Mouse (Mus musculus) urinary bladder, postnatal 25 days (tissue): ENCODE data around the gene Cdk5r2.

ENCODE experiments used
- DNase-seq: peaks from one replicate; pipeline ENCODE4 v3.0.0; 2022; ENCODE audit warnings: low spot score

Gene Cdk5r2

DNA sequence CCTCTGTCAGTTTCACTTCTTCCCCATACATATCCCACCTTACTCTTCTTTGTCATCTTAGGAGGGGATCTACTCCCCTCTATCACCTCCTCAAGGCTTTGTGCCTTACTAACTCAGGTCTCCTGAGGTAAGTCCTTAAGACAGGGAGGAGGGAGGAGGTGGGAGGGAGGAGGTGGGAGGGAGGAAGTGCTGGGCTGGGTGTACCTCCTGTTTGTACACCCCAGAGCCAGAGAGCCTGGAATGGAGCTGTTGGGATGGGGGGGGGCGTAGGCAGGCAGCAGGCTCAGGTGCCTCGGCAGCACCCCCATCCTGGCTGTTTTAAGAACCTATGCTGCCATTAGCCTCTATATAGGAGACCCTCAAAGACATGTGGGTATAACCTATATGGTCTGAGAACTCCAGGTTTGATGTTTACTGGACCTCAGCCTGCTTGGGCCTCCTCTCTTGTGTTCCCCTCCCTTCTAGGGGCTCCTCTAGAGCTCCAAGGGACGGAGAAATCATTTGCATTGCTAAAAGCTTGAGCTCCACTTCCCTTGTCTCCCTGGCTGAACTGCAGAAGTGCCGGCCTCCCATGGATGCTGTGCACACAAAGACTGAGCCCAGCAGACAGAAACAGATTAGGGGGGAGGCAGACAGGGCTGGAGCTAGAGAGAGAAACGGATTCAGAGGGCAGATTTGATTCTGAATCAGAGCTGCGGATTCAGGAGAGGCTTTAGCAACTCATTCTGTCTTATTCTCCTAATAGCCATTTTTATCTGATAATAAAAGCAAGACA lies 3.5 kb upstream of the Cdk5r2 start:
- no peak for DNase-seq

GRCm38 (mm10) chr1:74855156-74855555 lies 422 bp downstream of the Cdk5r2 start:
- DNase-seq, result peak; percentile 5

- peak; percentile 4 for DNase-seq
Observed at GRCm38 (mm10) chr1:74855651-74856438, 1.1 kb downstream of the Cdk5r2 start.

GRCm38 (mm10) chr1:74856439-74856720 lies 1.6 kb downstream of the Cdk5r2 start:
- no peak for DNase-seq

GRCm38 (mm10) chr1:74856791-74857190 lies 2.1 kb downstream of the Cdk5r2 start:
- no peak for DNase-seq

DNA sequence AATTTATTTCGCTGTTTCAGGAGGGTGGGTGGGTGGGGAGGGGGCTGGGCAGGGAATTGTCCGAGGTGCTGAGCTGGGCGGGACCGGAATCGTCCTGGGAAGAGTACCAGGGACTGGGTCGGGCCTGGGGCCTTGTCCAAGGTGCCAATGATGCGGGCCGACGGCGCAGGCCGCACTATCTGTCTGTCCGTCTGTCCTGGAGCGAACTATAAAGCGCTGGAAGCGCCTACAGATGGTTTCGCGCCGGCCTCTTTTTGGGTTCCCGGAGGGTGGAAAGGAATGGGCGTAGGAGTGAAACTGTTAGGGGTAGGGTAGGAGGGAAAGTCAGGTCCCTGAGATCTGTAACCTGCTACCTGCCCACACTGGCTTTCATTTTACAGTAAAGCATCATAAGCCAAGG lies 2.5 kb downstream of the Cdk5r2 start:
- DNase-seq, result no peak

GRCm38 (mm10) chr1:74857677-74858076 lies 2.9 kb downstream of the Cdk5r2 start:
- no peak for DNase-seq

DNA sequence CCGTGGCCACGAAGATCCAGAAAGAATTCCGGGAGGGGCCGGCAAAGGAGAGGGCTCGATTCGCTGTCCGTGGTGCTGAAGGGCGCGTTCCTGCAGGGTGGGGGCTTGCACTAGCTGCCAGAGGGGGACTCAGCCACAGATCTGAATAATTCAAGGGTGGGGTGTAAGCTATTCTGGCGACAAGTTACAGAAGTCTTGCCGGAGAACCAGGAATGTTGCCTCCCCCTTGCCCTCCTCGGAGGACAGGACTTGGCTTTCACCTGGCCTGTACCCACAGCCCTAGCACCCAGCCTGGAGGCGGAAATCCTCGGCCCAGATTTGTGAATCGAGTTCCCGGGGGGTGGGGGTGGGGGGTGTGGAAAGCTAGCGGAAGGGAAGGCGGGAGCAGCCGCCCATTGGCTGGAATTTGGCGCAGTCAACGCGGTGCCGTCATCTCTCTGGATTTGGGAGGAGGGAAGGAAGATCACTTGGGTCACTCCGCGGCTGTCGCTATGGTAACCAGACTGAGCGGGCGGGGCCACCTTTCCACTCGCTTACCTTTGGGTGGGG lies 3.5 kb downstream of the Cdk5r2 start:
- DNase-seq, result peak; percentile 53

GRCm38 (mm10) chr1:74858805-74859204 lies 4.1 kb downstream of the Cdk5r2 start:
- DNase-seq, result no peak

GRCm38 (mm10) chr1:74859223-74859984 lies 4.7 kb downstream of the Cdk5r2 start:
- no peak for DNase-seq

GRCm38 (mm10) chr1:74861783-74862182 lies 7.0 kb downstream of the Cdk5r2 start:
- no peak for DNase-seq

- DNase-seq, result no peak
Observed at GRCm38 (mm10) chr1:74872218-74872617, 17.5 kb downstream of the Cdk5r2 start.

DNA sequence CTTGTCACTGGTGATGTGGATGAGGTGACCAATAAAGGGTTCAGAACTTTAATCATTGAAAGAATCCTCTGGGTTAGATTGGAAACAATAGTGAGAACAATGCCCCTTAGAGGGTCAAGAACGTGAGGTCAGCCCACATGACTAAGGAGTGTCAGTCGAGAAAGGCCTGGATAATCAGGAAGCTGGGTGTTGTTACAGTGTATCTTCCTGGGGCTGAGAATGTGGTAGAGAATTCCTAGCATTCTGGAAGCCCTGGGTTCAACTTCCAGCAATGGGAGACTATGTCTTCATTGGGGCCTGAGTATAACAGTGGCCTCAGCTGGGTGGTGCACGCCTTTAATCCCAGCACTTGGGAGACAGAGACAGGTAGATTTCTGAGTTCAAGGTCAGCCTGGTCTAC lies 22.5 kb downstream of the Cdk5r2 start:
- no peak for DNase-seq

- DNase-seq, result peak; percentile 75
Observed at GRCm38 (mm10) chr1:74880785-74881360, 26.1 kb downstream of the Cdk5r2 start.

- DNase-seq, result no peak
Observed at GRCm38 (mm10) chr1:74882055-74882734, 27.5 kb downstream of the Cdk5r2 start.

DNA sequence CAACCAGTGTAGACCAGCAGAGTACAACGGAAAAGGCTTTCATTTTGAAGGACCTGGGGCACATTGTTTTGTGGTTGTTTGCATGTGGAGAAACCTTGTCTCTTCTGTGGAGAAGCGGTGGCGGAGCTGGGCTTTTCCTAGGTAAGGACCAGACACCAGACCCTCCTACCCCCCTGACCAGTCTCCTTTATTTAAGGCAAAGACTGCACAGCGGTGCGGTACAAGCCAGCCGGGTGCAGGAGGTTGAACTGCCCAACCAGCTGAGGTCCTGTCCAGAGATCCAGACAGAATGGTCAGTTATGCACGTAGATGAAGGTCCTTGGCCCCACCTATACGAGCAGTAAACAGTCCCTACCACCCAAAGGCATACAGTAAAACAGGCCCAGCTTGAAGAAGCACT lies 28.1 kb downstream of the Cdk5r2 start:
- DNase-seq, result no peak

DNA sequence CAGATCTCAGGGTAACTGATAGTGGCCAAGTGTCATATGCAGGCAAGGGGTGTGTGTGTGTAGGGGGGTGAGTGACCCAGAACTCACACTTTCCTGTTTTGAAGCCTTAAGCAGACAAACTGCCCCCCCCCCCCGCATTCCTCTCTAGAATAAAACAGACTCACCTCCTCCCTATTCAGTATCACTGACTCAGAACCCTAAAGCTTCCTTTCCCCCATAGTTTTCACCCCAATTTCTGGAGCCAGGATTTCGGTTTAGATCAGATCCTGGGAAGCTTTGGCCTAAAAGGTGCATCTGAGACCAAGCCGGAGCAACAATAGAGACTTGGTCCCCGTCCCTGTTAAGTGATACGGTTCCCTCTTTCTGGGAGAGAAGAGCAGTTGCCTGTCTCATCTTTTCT lies 28.7 kb downstream of the Cdk5r2 start:
- DNase-seq, result no peak

GRCm38 (mm10) chr1:74884196-74885141 lies 29.7 kb downstream of the Cdk5r2 start:
- DNase-seq, result no peak

DNA sequence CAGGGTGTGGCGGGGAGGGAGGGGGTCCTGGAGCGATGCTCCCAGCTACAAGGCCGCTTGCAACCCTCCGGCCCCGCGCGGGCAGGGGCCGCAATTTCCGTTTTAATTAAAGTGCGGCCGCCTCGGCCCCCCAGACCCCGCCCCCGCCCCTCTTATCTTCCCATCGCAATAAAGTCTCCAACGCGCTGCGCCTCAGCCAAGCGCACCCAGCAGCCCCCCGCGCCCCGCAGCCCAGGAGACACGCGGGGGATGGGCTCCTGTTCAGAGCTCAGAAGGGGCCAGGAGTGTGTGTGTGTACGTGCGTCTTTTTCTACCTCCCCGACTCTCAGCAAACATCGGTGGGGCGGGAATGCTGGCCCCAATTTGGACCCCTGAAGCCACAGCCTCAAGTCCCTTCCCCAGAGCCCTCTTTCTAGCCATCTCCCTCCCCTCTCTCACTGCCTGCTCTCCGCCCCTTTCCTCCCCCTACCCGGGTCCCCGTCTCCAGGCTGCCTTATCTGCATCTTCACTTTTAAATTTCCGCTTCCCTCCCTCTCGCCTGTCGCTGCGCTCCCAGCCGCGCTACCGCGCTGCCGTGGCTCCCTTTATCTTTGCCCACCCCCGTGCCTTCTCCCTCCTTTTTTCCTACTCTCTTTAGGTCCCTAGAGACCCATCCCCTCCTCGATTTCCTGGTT lies 30.8 kb downstream of the Cdk5r2 start, which contains the start of gene Fev:
Gene Fev (minus strand): TSS at position 51 of the 674 bp plus-strand sequence.
- no peak for DNase-seq

- peak; percentile 33 for DNase-seq
Observed at GRCm38 (mm10) chr1:74891513-74891912, 36.8 kb downstream of the Cdk5r2 start.
